16 mouse cellular contexts compared by ENCODE assay signal in genomic region chr5:107126561-107126960, GRCm38 (mm10).
DNase-seq lines count a peak whose midpoint lies in the region; ATAC-seq and TF ChIP-seq lines count a peak whose summit lies in the region.
"Had no signal": no experiment of that assay in that cellular context is flagged by ENCODE, and none has a peak within 500 bp of the region (broad histone marks: within the 10 kb centered on the region; RNA-seq: fewer than 3 reads in every experiment).

No protein-coding gene starts in this region.

- 0 out of 2 replicates have a peak overlapping the region, but pooled peaks have one; percentile 58 for H3K27ac ChIP-seq in embryonic facial prominence, embryonic 13.5 days
- no peak overlapping the region for H3K27ac ChIP-seq in embryonic facial prominence, embryonic 10.5 days (replicated peaks)
- no peak overlapping the region for H3K27ac ChIP-seq in kidney, adult 2 months (ENCODE audit: insufficient read depth, low read depth, low read length)
- no peak overlapping the region for H3K27ac ChIP-seq in midbrain, embryonic 14.5 days (replicated peaks; ENCODE audit: low read depth, low read length)
- no peak overlapping the region for H3K27ac ChIP-seq in midbrain, embryonic 11.5 days (ENCODE audit: low read depth, low read length)
- H3K27ac ChIP-seq: hindbrain, embryonic 15.5 days; liver, embryonic 13.5 days had no signal

- WGBS in embryonic facial prominence, embryonic 13.5 days: 34% methylated on average over 7 of the region's 7 CpGs
- WGBS in embryonic facial prominence, embryonic 10.5 days: 81% methylated on average over 7 of the region's 7 CpGs
- WGBS in kidney, adult 2 months: 40% methylated on average over 7 of the region's 7 CpGs
- 56% methylated on average over 7 of the region's 7 CpGs for WGBS in midbrain, embryonic 14.5 days
- 81% methylated on average over 7 of the region's 7 CpGs for WGBS in midbrain, embryonic 11.5 days

- TF ChIP-seq POLR2A in kidney, adult 2 months (IDR thresholded peaks at IDR 0.05; ENCODE audit: low read depth, low read length): no peak
- no peak for TF ChIP-seq POLR2A in brain, embryonic 14.5 days (IDR thresholded peaks at IDR 0.05; ENCODE audit: borderline replicate concordance, extremely low read depth, insufficient read depth, insufficient read length, poor library complexity, severe bottlenecking)

- no peak overlapping the region for H3K9ac ChIP-seq in embryonic facial prominence, embryonic 13.5 days
- H3K9ac ChIP-seq in midbrain, embryonic 14.5 days (replicated peaks; ENCODE audit: low read length): no peak overlapping the region
- no peak overlapping the region for H3K9ac ChIP-seq in midbrain, embryonic 11.5 days (ENCODE audit: low read length)
- H3K9ac ChIP-seq: hindbrain, embryonic 15.5 days; liver, embryonic 13.5 days had no signal

- no peak overlapping the region for H3K4me2 ChIP-seq in embryonic facial prominence, embryonic 13.5 days
- no peak overlapping the region for H3K4me2 ChIP-seq in midbrain, embryonic 14.5 days (ENCODE audit: low read length)
- H3K4me2 ChIP-seq in midbrain, embryonic 11.5 days: no peak overlapping the region
- H3K4me2 ChIP-seq: hindbrain, embryonic 15.5 days; liver, embryonic 13.5 days had no signal

- ATAC-seq in embryonic facial prominence, embryonic 13.5 days (ENCODE audit: insufficient number of reproducible peaks, insufficient read depth, low FRiP score, low TSS enrichment, low read depth): no peak
- ATAC-seq in midbrain, embryonic 14.5 days (ENCODE audit: low FRiP score, low TSS enrichment): no peak
- ATAC-seq in midbrain, embryonic 11.5 days (ENCODE audit: low FRiP score): no peak

- peaks cover 41% of the 10 kb centered on the region for H3K36me3 ChIP-seq in embryonic facial prominence, embryonic 13.5 days
- H3K36me3 ChIP-seq in embryonic facial prominence, embryonic 10.5 days (replicated peaks): peaks cover 9% of the 10 kb centered on the region; the same call in 1 of the 2 replicates
- peaks cover under 1% of the 10 kb centered on the region for H3K36me3 ChIP-seq in kidney, adult 2 months (ENCODE audit: control insufficient read depth, insufficient read depth, low read length)
- H3K36me3 ChIP-seq in midbrain, embryonic 14.5 days (ENCODE audit: control insufficient read depth, insufficient read depth, low read length): no peaks in the 10 kb centered on the region
- no peaks in the 10 kb centered on the region for H3K36me3 ChIP-seq in midbrain, embryonic 11.5 days (ENCODE audit: control insufficient read depth, insufficient read depth, low read length)
- H3K36me3 ChIP-seq: hindbrain, embryonic 15.5 days had no signal

- peaks cover 64% of the 10 kb centered on the region for H3K4me1 ChIP-seq in embryonic facial prominence, embryonic 13.5 days
- H3K4me1 ChIP-seq in embryonic facial prominence, embryonic 10.5 days: peaks cover 55% of the 10 kb centered on the region
- no peaks in the 10 kb centered on the region for H3K4me1 ChIP-seq in kidney, adult 2 months (ENCODE audit: control insufficient read depth, insufficient read depth, low read length)
- H3K4me1 ChIP-seq in midbrain, embryonic 14.5 days (ENCODE audit: control insufficient read depth, insufficient read depth, low read length): no peaks in the 10 kb centered on the region
- peaks cover 5% of the 10 kb centered on the region; the same call in 1 of the 2 replicates for H3K4me1 ChIP-seq in midbrain, embryonic 11.5 days (ENCODE audit: control insufficient read depth, insufficient read depth, low read length)
- H3K4me1 ChIP-seq: hindbrain, embryonic 15.5 days had no signal

- H3K9me3 ChIP-seq in embryonic facial prominence, embryonic 13.5 days: no peaks in the 10 kb centered on the region
- no peaks in the 10 kb centered on the region for H3K9me3 ChIP-seq in embryonic facial prominence, embryonic 10.5 days
- H3K9me3 ChIP-seq in midbrain, embryonic 14.5 days (ENCODE audit: control insufficient read depth, low read length): no peaks in the 10 kb centered on the region
- no peaks in the 10 kb centered on the region for H3K9me3 ChIP-seq in midbrain, embryonic 11.5 days (ENCODE audit: control insufficient read depth, low read length)
- H3K9me3 ChIP-seq: hindbrain, embryonic 15.5 days; liver, embryonic 13.5 days had no signal

- DNase-seq in embryonic facial prominence, embryonic 10.5 days (ENCODE audit: low spot score): no peak
- DNase-seq in kidney, adult 2 months: peak; percentile 48
- no peak for DNase-seq in kidney, adult 18-20 months
- DNase-seq in midbrain, embryonic 14.5 days: peak; percentile 57
- DNase-seq in midbrain, embryonic 11.5 days (ENCODE audit: low spot score, missing footprints): no peak
- DNase-seq in brain, embryonic 14.5 days (ENCODE audit: low read depth): peak; percentile 76
- no peak for DNase-seq in adrenal gland, adult 18-20 months (ENCODE audit: low spot score in 2 of 2)
- DNase-seq: cerebellum, adult 2 months; liver, embryonic 13.5 days; lung, postnatal 14 days; retina, postnatal 1 day; thymus, adult 18-20 months had no signal

- no peak overlapping the region for H3K4me3 ChIP-seq in embryonic facial prominence, embryonic 13.5 days
- no peak overlapping the region for H3K4me3 ChIP-seq in embryonic facial prominence, embryonic 10.5 days
- no peak overlapping the region for H3K4me3 ChIP-seq in kidney, adult 2 months (ENCODE audit: insufficient read depth, low read depth, low read length)
- H3K4me3 ChIP-seq in midbrain, embryonic 14.5 days (replicated peaks; ENCODE audit: low read depth, low read length): no peak overlapping the region
- no peak overlapping the region for H3K4me3 ChIP-seq in midbrain, embryonic 11.5 days (ENCODE audit: low read depth, low read length)
- H3K4me3 ChIP-seq: erythroblast, embryonic 14.5 days; hindbrain, embryonic 15.5 days; liver, embryonic 13.5 days; myocyte had no signal

- no peak for TF ChIP-seq CTCF in kidney, adult 2 months (conservative IDR thresholded peaks at IDR 0.05; ENCODE audit: insufficient read depth, insufficient read length, low read depth, low read length)
- TF ChIP-seq CTCF in brain, embryonic 14.5 days (IDR thresholded peaks at IDR 0.05; ENCODE audit: borderline replicate concordance, extremely low read depth, insufficient read depth, insufficient read length): no peak

- no peaks in the 10 kb centered on the region for H3K27me3 ChIP-seq in embryonic facial prominence, embryonic 13.5 days
- H3K27me3 ChIP-seq in embryonic facial prominence, embryonic 10.5 days (replicated peaks; ENCODE audit: low read depth, poor library complexity, severe bottlenecking): no peaks in the 10 kb centered on the region
- no peaks in the 10 kb centered on the region for H3K27me3 ChIP-seq in kidney, adult 2 months (replicated peaks; ENCODE audit: control insufficient read depth, insufficient read depth, low read length)
- no peaks in the 10 kb centered on the region for H3K27me3 ChIP-seq in midbrain, embryonic 14.5 days (ENCODE audit: control insufficient read depth, insufficient read depth, low read length)
- no peaks in the 10 kb centered on the region for H3K27me3 ChIP-seq in midbrain, embryonic 11.5 days (ENCODE audit: control insufficient read depth, insufficient read depth, low read length)
- H3K27me3 ChIP-seq: hindbrain, embryonic 15.5 days; liver, embryonic 13.5 days had no signal

Comparison
In these comparisons a context has a peak if more than half of its experiments do, and no peak if none do; other contexts are left out.
1. DNase-seq: peak in kidney, adult 2 months (single experiment), midbrain, embryonic 14.5 days (single experiment) and brain, embryonic 14.5 days (single experiment); none in embryonic facial prominence, embryonic 10.5 days (single experiment), kidney, adult 18-20 months (single experiment), midbrain, embryonic 11.5 days (single experiment) and adrenal gland, adult 18-20 months (0 of 2).